Mouse (Mus musculus): ENCODE data around the gene Frmd4b.
"Not testable (repeated sequence)": the region's sequence is repeated elsewhere in the genome, so short reads cannot be mapped to it uniquely, and the experiment has no call there.

- not testable (repeated sequence) for TF ChIP-seq POLR2A (IDR thresholded peaks at IDR 0.05; ENCODE audit: low read depth, low read length); MAZ (IDR thresholded peaks at IDR 0.05; ENCODE audit: low read depth, low read length); ZKSCAN1 (IDR thresholded peaks at IDR 0.05; ENCODE audit: borderline replicate concordance, low read depth, low read length); CTCF (conservative IDR thresholded peaks at IDR 0.05 in 1 of 2, IDR thresholded peaks at IDR 0.05 in 1 of 2; ENCODE audit: low read depth in 2 of 2, low read length in 2 of 2)
Observed at GRCm38 (mm10) chr6:97357606-97358005, 259.7 kb downstream of the Frmd4b start.

Data from CH12.LX (cell line).